Mouse (Mus musculus): ENCODE measurements around the gene Cmya5.

- TF ChIP-seq CTCF (IDR thresholded peaks at IDR 0.05; ENCODE audit: borderline replicate concordance, control insufficient read depth, extremely low read depth, insufficient read depth, low read length, poor library complexity) (no peak), POLR2A (IDR thresholded peaks at IDR 0.05; ENCODE audit: control insufficient read depth, extremely low read depth, insufficient read depth, low read length, poor library complexity) (no peak)
Measured at GRCm38 (mm10) chr13:93177571-93177970, 33.0 kb upstream of the Cmya5 start.
